Mouse (Mus musculus): ENCODE data around the gene Gm6793. TPM values are rescaled to one million over a fixed set of nuclear protein-coding genes. Genes with fewer than 3 reads are reported as not detected.

The Gm6793 gene
- total and polyA plus RNA-seq, 3 experiments: 0.27 TPM; not detected in 2

DNA sequence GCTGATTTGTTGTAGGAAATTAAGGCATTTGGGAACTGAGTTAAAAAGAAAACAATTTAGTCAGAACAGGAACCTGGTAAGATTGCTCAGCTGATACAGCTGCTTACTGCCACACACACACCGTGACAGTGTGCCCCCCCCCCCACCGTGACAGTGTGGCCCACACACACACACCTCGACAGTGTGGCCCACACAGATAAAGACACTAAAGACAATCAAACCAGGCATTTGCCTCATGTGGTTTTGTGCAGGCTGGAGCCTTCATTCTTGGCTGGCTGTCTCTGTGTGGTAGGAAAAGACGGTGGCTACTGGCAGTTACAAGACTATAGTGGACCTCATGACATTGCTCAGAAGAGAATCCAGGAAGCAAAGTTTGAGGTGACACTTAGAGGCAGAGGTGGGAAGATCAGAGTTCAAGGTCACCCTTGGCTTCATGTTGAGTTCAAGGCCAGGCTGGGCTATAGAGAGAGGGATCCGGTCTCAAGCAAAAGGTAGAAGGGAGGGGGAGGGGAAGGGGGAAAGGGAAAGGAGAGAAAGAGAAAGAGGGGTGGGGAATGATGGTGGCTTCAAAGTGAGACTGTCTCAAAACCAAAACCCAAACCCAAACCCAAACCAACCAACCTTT, 47.5 kb downstream of the Gm6793 start:
- no peak for DNase-seq (ENCODE audit: extremely low read depth)
- in situ Hi-C loops (cut with MboI; ENCODE audit: low pct_ligation_motif_present, low pct_unique_long_range_greater_than_20kb, low sequenced_read_pairs) (no loop called here), dilution Hi-C loops (cut with MboI; ENCODE audit: extremely low pct_ligation_motif_present, extremely low pct_unique_long_range_greater_than_20kb, low sequenced_read_pairs) (no loop called here)
- peaks cover 3 to 15% of the 10 kb centered on the region in 2 experiments; a peak in 2 of 4 replicates for H3K4me1 ChIP-seq (ENCODE audit: control insufficient read depth in 1 of 2, insufficient read depth in 2 of 2)
- TF ChIP-seq MAX (IDR thresholded peaks at IDR 0.05; ENCODE audit: low read length) (no peak), CTCF (conservative IDR thresholded peaks at IDR 0.05 in 1 of 2, IDR thresholded peaks at IDR 0.05 in 1 of 2; ENCODE audit: low read depth in 2 of 2, low read length in 2 of 2) (no peak), POLR2AphosphoS2 (IDR thresholded peaks at IDR 0.05; ENCODE audit: low read depth, low read length) (0 out of 2 replicates have a peak, but pooled peaks have one; percentile 1)
- H3K4me3 ChIP-seq (replicated peaks in 1 of 3; ENCODE audit: low read depth in 2 of 3, low read length in 2 of 3, poor library complexity in 1 of 3): no peak overlapping the region
- H3K27me3 ChIP-seq (replicated peaks): no peaks in the 10 kb centered on the region
- H3K4me2 ChIP-seq (ENCODE audit: insufficient read depth, low read depth, poor library complexity, severe bottlenecking): no peak overlapping the region
- H3K27ac ChIP-seq (ENCODE audit: insufficient read depth, low read depth): no peak overlapping the region
- no peaks in the 10 kb centered on the region for H3K79me2 ChIP-seq (replicated peaks; ENCODE audit: control insufficient read depth, extremely low read depth, insufficient read depth, poor library complexity, severe bottlenecking)
- H3K9ac ChIP-seq (ENCODE audit: insufficient read depth, low read depth): no peak overlapping the region
- no peaks in the 10 kb centered on the region for H3K9me3 ChIP-seq (replicated peaks; ENCODE audit: low read length)
- H3K36me3 ChIP-seq (replicated peaks in 1 of 2; ENCODE audit: control insufficient read depth in 1 of 2, insufficient read depth in 1 of 2, low read length in 1 of 2): peaks cover 20 to 70% of the 10 kb centered on the region in 2 experiments

GRCm38 (mm10) chr8:111964849-111965561, 49.8 kb downstream of the Gm6793 start:
- H3K27ac ChIP-seq (ENCODE audit: insufficient read depth, low read depth): no peak overlapping the region
- in situ Hi-C loops (cut with MboI; ENCODE audit: low pct_ligation_motif_present, low pct_unique_long_range_greater_than_20kb, low sequenced_read_pairs): no loop called here
- H3K27me3 ChIP-seq (replicated peaks): no peaks in the 10 kb centered on the region
- H3K79me2 ChIP-seq (replicated peaks; ENCODE audit: control insufficient read depth, extremely low read depth, insufficient read depth, poor library complexity, severe bottlenecking): no peaks in the 10 kb centered on the region
- dilution Hi-C loops (cut with MboI; ENCODE audit: extremely low pct_ligation_motif_present, extremely low pct_unique_long_range_greater_than_20kb, low sequenced_read_pairs): no loop called here
- no peak for DNase-seq (ENCODE audit: extremely low read depth)
- H3K4me1 ChIP-seq (ENCODE audit: control insufficient read depth in 1 of 2, insufficient read depth in 2 of 2): peaks cover 3 to 15% of the 10 kb centered on the region in 2 experiments; a peak in 2 of 4 replicates
- H3K36me3 ChIP-seq (replicated peaks in 1 of 2; ENCODE audit: control insufficient read depth in 1 of 2, insufficient read depth in 1 of 2, low read length in 1 of 2): peaks cover 11 to 65% of the 10 kb centered on the region in 2 experiments
- no peak overlapping the region for H3K9ac ChIP-seq (ENCODE audit: insufficient read depth, low read depth)
- no peaks in the 10 kb centered on the region for H3K9me3 ChIP-seq (replicated peaks; ENCODE audit: low read length)
- TF ChIP-seq IRF4 (IDR thresholded peaks at IDR 0.05; ENCODE audit: low read depth, low read length) (no peak), MAFK (IDR thresholded peaks at IDR 0.05; ENCODE audit: insufficient replicate concordance, low read length) (no peak), KAT2A (IDR thresholded peaks at IDR 0.05; ENCODE audit: insufficient replicate concordance, low read length) (no peak), MXI1 (IDR thresholded peaks at IDR 0.05; ENCODE audit: low read depth, low read length) (no peak), USF2 (conservative IDR thresholded peaks at IDR 0.05; ENCODE audit: low read depth, low read length) (no peak), ZNF384 (IDR thresholded peaks at IDR 0.05; ENCODE audit: low read depth, low read length) (no peak), MAZ (IDR thresholded peaks at IDR 0.05; ENCODE audit: low read depth, low read length) (no peak), SMC3 (IDR thresholded peaks at IDR 0.05; ENCODE audit: low read depth, low read length) (no peak), USF1 (IDR thresholded peaks at IDR 0.05; ENCODE audit: low read depth, low read length) (no peak), NELFE (IDR thresholded peaks at IDR 0.05; ENCODE audit: low read depth, low read length) (no peak), MAX (IDR thresholded peaks at IDR 0.05; ENCODE audit: low read length) (no peak), SIN3A (IDR thresholded peaks at IDR 0.05; ENCODE audit: low read length) (no peak)
- H3K4me3 ChIP-seq (replicated peaks in 1 of 3; ENCODE audit: low read depth in 2 of 3, low read length in 2 of 3, poor library complexity in 1 of 3): no peak overlapping the region
- H3K4me2 ChIP-seq (ENCODE audit: insufficient read depth, low read depth, poor library complexity, severe bottlenecking): no peak overlapping the region
